ENCODE assay signal across 17 mouse cellular contexts in genomic region chr4:99511993-99512392, GRCm38 (mm10).
"Had no signal": no experiment of that assay in that cellular context is flagged by ENCODE, and none has a peak within 500 bp of the region (broad histone marks: within the 10 kb centered on the region; RNA-seq: fewer than 3 reads in every experiment).

No protein-coding gene starts in this region.

- H3K27ac ChIP-seq: limb, embryonic 12.5 days; liver, embryonic 13.5 days; lung, embryonic 15.5 days; macrophage had no signal

- H3K4me1 ChIP-seq: limb, embryonic 12.5 days; liver, embryonic 13.5 days; lung, embryonic 15.5 days had no signal

- H3K36me3 ChIP-seq: limb, embryonic 12.5 days; liver, embryonic 13.5 days; lung, embryonic 15.5 days had no signal

- ATAC-seq: liver, postnatal 0 days; midbrain, embryonic 16.5 days had no signal

- H3K27me3 ChIP-seq: limb, embryonic 12.5 days; liver, embryonic 13.5 days; lung, embryonic 15.5 days had no signal

- H3K9me3 ChIP-seq: limb, embryonic 12.5 days; liver, embryonic 13.5 days; lung, embryonic 15.5 days had no signal

- H3K4me3 ChIP-seq: limb, embryonic 12.5 days; liver, embryonic 13.5 days; lung, embryonic 15.5 days had no signal

- H3K9ac ChIP-seq: limb, embryonic 12.5 days; liver, embryonic 13.5 days; liver, postnatal 0 days; lung, embryonic 15.5 days had no signal

- DNase-seq: kidney, adult 8-10 months; kidney, postnatal 25 days; layer of hippocampus, adult 9-11 months; layer of hippocampus, postnatal 36 days; liver; liver, embryonic 13.5 days; liver, postnatal 0 days; lung, postnatal 14 days; retina, postnatal 1 day; right cerebral cortex, postnatal 4 days; spleen, adult 18-20 months; thymus, adult 2 months; thymus, postnatal 25 days had no signal

- H3K4me2 ChIP-seq: limb, embryonic 12.5 days; liver, embryonic 13.5 days; lung, embryonic 15.5 days had no signal
